Mouse (Mus musculus): ENCODE measurements around the gene Ccn6. TPM values are rescaled to one million over a fixed set of nuclear protein-coding genes. Genes with fewer than 3 reads are reported as not detected.

Gene Ccn6
- polyA plus RNA-seq, 2 experiments, result 1.3 to 2.0 TPM

DNA sequence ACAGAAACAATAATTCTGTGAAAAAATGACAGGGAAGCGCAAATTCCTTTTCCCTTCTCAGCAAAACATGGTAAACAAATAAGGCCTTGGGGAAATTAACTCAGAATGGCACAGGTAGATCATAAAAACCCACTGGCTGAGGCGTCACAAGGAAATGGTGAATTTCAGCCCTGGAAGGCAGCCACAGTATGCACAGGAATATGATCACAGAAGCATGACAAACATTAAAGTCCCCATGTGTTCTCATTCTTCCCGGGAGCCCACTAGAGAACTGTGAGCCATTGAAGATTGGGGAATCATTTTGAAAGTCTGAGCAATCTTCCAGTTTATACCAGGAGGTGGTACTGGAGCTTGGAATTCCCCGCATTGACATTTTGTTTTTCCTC is 54.1 kb downstream of the Ccn6 start:
- DNase-seq (ENCODE audit: low spot score), result no peak
- Histone ChIP-seq H3K4me2 (replicated peaks; ENCODE audit: low read depth, low read length, severe bottlenecking) (no peak overlapping the region), H3K9ac (ENCODE audit: low read depth, low read length, severe bottlenecking) (no peak overlapping the region), H3K4me1 (ENCODE audit: control insufficient read depth, insufficient read depth, low read length) (no peaks in the 10 kb centered on the region), H3K27ac (replicated peaks; ENCODE audit: low read depth, low read length) (no peak overlapping the region), H3K27me3 (ENCODE audit: control insufficient read depth, insufficient read depth, low read length) (no peaks in the 10 kb centered on the region), H3K9me3 (ENCODE audit: control insufficient read depth, low read length) (no peaks in the 10 kb centered on the region), H3K4me3 (replicated peaks; ENCODE audit: low read length) (no peak overlapping the region), H3K36me3 (ENCODE audit: control insufficient read depth, insufficient read depth, low read length) (peaks cover 52% of the 10 kb centered on the region)
- 39% methylated on average over 4 of the region's 4 CpGs for WGBS
- no peak for ATAC-seq (ENCODE audit: low FRiP score, low read depth)
- no peak for TF ChIP-seq POLR2A (IDR thresholded peaks at IDR 0.05; ENCODE audit: borderline replicate concordance, extremely low read depth, insufficient read depth, insufficient read length)

DNA sequence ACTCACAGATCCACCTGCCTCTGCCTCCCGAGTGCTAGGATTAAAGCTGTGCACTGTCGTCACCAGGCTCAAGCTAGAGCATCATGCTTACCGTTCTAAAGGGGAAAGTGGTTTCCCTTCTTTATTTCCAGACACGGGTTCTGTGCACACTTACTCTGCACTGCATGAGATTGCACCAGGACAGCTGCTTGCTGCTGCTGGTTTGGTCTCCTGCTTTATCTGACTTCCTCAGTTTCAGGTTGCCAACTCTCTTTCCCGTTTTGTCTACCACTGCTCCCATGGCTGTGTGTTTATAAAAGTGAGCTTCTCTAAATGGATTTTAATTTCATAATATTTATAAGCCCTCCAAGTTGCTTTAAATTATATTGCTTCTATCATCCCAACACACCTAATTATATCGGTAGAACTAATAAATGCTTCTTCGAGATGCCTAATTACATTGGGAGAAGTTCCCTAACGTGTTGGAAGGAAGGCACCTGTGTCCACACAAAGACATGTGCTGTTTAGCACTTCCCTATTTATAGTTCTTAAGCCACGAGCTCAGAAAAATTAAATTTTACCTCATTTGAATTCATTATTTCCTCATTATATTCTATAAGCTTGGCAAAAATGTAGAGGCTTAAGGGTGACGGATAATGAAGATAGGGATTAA is 54.6 kb downstream of the Ccn6 start:
- ATAC-seq (ENCODE audit: low FRiP score, low read depth), result no peak
- TF ChIP-seq POLR2A (IDR thresholded peaks at IDR 0.05; ENCODE audit: borderline replicate concordance, extremely low read depth, insufficient read depth, insufficient read length), result no peak

DNA sequence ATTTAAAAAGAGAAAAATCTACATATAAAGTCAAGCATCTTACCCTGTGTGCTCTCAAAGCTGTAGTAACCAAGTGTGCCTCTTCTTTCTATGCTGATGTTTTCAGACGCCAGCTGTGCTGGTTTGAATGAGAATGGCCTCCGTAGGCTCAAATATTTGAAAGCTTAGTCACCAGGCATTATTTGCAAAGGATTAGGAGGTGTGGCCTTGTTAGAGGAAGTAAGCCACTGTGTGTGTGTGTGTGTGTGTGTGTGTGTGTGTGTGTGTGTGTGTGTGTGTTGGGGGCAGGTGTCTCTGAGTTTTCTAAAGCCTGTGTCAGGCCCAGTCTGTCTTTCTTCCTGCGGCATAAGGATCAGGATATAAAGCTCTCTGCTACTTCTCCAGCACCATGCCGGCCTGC is 56.7 kb downstream of the Ccn6 start:
- no peaks in the 10 kb centered on the region for H3K9me3 ChIP-seq (ENCODE audit: control insufficient read depth, low read length)
- H3K36me3 ChIP-seq (ENCODE audit: control insufficient read depth, insufficient read depth, low read length), result peaks cover 69% of the 10 kb centered on the region
- no peak overlapping the region for H3K9ac ChIP-seq (ENCODE audit: low read depth, low read length, severe bottlenecking)
- no peaks in the 10 kb centered on the region for H3K27me3 ChIP-seq (ENCODE audit: control insufficient read depth, insufficient read depth, low read length)
- no peak for TF ChIP-seq POLR2A (IDR thresholded peaks at IDR 0.05; ENCODE audit: borderline replicate concordance, extremely low read depth, insufficient read depth, insufficient read length)
- no peak overlapping the region for H3K4me2 ChIP-seq (replicated peaks; ENCODE audit: low read depth, low read length, severe bottlenecking)
- H3K4me1 ChIP-seq (ENCODE audit: control insufficient read depth, insufficient read depth, low read length), result no peaks in the 10 kb centered on the region
- DNase-seq (ENCODE audit: low spot score), result no peak
- no peak overlapping the region for H3K27ac ChIP-seq (replicated peaks; ENCODE audit: low read depth, low read length)
- no peak; the same call in 1 of the 2 replicates for ATAC-seq (ENCODE audit: low FRiP score, low read depth)
- WGBS, result 65% methylated on average over 4 of the region's 4 CpGs
- H3K4me3 ChIP-seq (replicated peaks; ENCODE audit: low read length), result no peak overlapping the region

More for the DNA sequence above, 54.6 kb downstream of the Ccn6 start:
- H3K9ac ChIP-seq (ENCODE audit: low read depth, low read length, severe bottlenecking), result no peak overlapping the region
- no peak overlapping the region for H3K4me2 ChIP-seq (replicated peaks; ENCODE audit: low read depth, low read length, severe bottlenecking)
- H3K4me3 ChIP-seq (replicated peaks; ENCODE audit: low read length), result no peak overlapping the region
- H3K36me3 ChIP-seq (ENCODE audit: control insufficient read depth, insufficient read depth, low read length), result peaks cover 53% of the 10 kb centered on the region
- no peaks in the 10 kb centered on the region for H3K27me3 ChIP-seq (ENCODE audit: control insufficient read depth, insufficient read depth, low read length)
- WGBS, result 56% methylated on average over 10 of the region's 10 CpGs
- no peaks in the 10 kb centered on the region for H3K9me3 ChIP-seq (ENCODE audit: control insufficient read depth, low read length)
- no peak for DNase-seq (ENCODE audit: low spot score)
- no peaks in the 10 kb centered on the region for H3K4me1 ChIP-seq (ENCODE audit: control insufficient read depth, insufficient read depth, low read length)
- no peak overlapping the region for H3K27ac ChIP-seq (replicated peaks; ENCODE audit: low read depth, low read length)

DNA sequence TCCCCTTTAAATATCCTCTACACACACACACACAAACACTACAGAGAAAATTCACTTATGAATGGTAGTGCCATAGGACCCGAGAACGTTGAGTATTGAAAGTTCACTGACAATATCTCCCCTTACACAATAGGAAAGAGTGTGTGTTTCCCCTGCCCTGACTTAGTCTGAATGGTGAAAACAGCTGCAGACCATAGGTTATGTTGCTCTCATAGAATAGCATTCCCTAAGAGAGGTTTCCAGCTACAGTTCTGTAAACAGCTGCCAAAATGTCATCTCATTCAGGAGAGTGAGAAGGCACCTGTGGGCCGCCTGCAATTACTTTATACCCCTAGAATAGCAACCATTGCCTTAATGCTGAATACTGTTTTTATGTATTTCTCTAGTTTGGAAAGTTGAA is 57.2 kb downstream of the Ccn6 start:
- ATAC-seq (ENCODE audit: low FRiP score, low read depth), result peak; percentile 53; the same call in 1 of the 2 replicates
- Histone ChIP-seq H3K4me2 (replicated peaks; ENCODE audit: low read depth, low read length, severe bottlenecking) (no peak overlapping the region), H3K36me3 (ENCODE audit: control insufficient read depth, insufficient read depth, low read length) (peaks cover 70% of the 10 kb centered on the region), H3K4me1 (ENCODE audit: control insufficient read depth, insufficient read depth, low read length) (no peaks in the 10 kb centered on the region), H3K27me3 (ENCODE audit: control insufficient read depth, insufficient read depth, low read length) (no peaks in the 10 kb centered on the region), H3K27ac (replicated peaks; ENCODE audit: low read depth, low read length) (no peak overlapping the region), H3K9ac (ENCODE audit: low read depth, low read length, severe bottlenecking) (no peak overlapping the region), H3K9me3 (ENCODE audit: control insufficient read depth, low read length) (no peaks in the 10 kb centered on the region), H3K4me3 (replicated peaks; ENCODE audit: low read length) (no peak overlapping the region)
- no peak for TF ChIP-seq POLR2A (IDR thresholded peaks at IDR 0.05; ENCODE audit: borderline replicate concordance, extremely low read depth, insufficient read depth, insufficient read length)
- DNase-seq (ENCODE audit: low spot score), result no peak
- 52% methylated on average over 3 of the region's 3 CpGs for WGBS

DNA sequence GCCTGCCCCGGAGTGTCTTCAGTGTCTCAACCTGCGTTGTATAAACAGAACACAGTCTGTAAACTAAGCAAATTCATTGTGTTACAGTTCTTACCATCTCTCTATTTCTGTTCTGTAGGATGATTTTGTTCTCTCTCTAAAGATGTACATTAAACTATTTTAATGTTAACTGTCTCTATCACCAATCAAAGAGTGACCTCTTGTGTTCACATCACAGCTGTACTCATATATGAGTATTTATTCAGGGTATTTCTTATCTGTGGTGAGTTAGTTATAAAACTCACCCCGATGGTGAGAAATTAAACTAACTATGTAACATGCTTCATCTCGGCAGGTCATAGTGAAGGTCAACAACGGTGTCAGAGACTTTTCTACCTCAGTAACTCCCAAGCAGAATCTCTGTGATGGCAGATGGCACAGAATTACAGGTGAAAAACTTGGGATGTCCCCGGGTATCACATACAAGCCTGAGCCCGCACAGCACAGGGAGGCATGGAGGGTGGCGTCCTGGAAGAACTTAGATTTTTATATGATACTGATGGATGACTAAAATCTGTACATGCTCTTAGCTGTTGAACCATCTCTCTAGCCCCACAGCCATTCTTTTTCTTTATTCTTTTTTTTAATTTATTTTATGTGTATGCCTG is 58.7 kb downstream of the Ccn6 start:
- peaks cover 59% of the 10 kb centered on the region for H3K36me3 ChIP-seq (ENCODE audit: control insufficient read depth, insufficient read depth, low read length)
- ATAC-seq (ENCODE audit: low FRiP score, low read depth), result no peak
- 88% methylated on average over 8 of the region's 8 CpGs for WGBS

More for the DNA sequence above, 58.7 kb downstream of the Ccn6 start:
- Histone ChIP-seq H3K4me2 (replicated peaks; ENCODE audit: low read depth, low read length, severe bottlenecking) (no peak overlapping the region), H3K4me1 (ENCODE audit: control insufficient read depth, insufficient read depth, low read length) (no peaks in the 10 kb centered on the region), H3K4me3 (replicated peaks; ENCODE audit: low read length) (no peak overlapping the region), H3K9me3 (ENCODE audit: control insufficient read depth, low read length) (no peaks in the 10 kb centered on the region), H3K27me3 (ENCODE audit: control insufficient read depth, insufficient read depth, low read length) (no peaks in the 10 kb centered on the region), H3K9ac (ENCODE audit: low read depth, low read length, severe bottlenecking) (no peak overlapping the region), H3K27ac (replicated peaks; ENCODE audit: low read depth, low read length) (no peak overlapping the region)
- TF ChIP-seq POLR2A (IDR thresholded peaks at IDR 0.05; ENCODE audit: borderline replicate concordance, extremely low read depth, insufficient read depth, insufficient read length), result no peak
- no peak for DNase-seq (ENCODE audit: low spot score)

Other genes with a start within 250 kb of the Ccn6 start
- 72.9 and 74.1 TPM in 2 replicates for gene Lama4, start 198.3 kb downstream of the Ccn6 start, polyA plus RNA-seq (2012; rRNA removed)
- 88.7 and 94.7 TPM in 2 replicates for gene Lama4, start 198.3 kb downstream of the Ccn6 start, polyA plus RNA-seq (2014; fragmentation: Nextera tagmentation; extraction: Ambion mirVana)
- 7.6 and 7.9 TPM in 2 replicates for gene Fam229b, start 29.9 kb downstream of the Ccn6 start, polyA plus RNA-seq (2012; rRNA removed)
- 10.9 and 13.0 TPM in 2 replicates for gene Fam229b, start 29.9 kb downstream of the Ccn6 start, polyA plus RNA-seq (2014; fragmentation: Nextera tagmentation; extraction: Ambion mirVana)
- 21.1 and 22.8 TPM in 2 replicates for gene Tube1, start 29.8 kb downstream of the Ccn6 start, polyA plus RNA-seq (2012; rRNA removed)
- 15.6 and 18.0 TPM in 2 replicates for gene Tube1, start 29.8 kb downstream of the Ccn6 start, polyA plus RNA-seq (2014; fragmentation: Nextera tagmentation; extraction: Ambion mirVana)
- 53.5 and 58.4 TPM in 2 replicates for gene Fyn, start 205.1 kb upstream of the Ccn6 start, polyA plus RNA-seq (2012; rRNA removed)
- 51.5 and 53.4 TPM in 2 replicates for gene Fyn, start 205.1 kb upstream of the Ccn6 start, polyA plus RNA-seq (2014; fragmentation: Nextera tagmentation; extraction: Ambion mirVana)

Measured in limb, embryonic 14.5 days (tissue).